Mouse (Mus musculus): Measurements from ENCODE around the gene Klhl30.
A peak's percentile ranks its signal among the peaks of the same experiment; 100 is the strongest.

The Klhl30 gene

GRCm38 (mm10) chr1:91350841-91351240, at the start of gene Klhl30:
Klhl30 (plus strand) TSS chr1:91351016.
- DNase-seq, result no peak

- DNase-seq, result no peak
Observed at GRCm38 (mm10) chr1:91301206-91301920, 49.5 kb upstream of the Klhl30 start.

GRCm38 (mm10) chr1:91302021-91302420, 48.8 kb upstream of the Klhl30 start:
- no peak for DNase-seq

- no peak for DNase-seq
Observed at GRCm38 (mm10) chr1:91304621-91305020, 46.2 kb upstream of the Klhl30 start.

GRCm38 (mm10) chr1:91309366-91310085, 41.3 kb upstream of the Klhl30 start:
- no peak for DNase-seq

GRCm38 (mm10) chr1:91312273-91312672, 38.5 kb upstream of the Klhl30 start:
- no peak for DNase-seq

GRCm38 (mm10) chr1:91313251-91313650, 37.6 kb upstream of the Klhl30 start:
- DNase-seq, result no peak

GRCm38 (mm10) chr1:91317656-91318055, 33.2 kb upstream of the Klhl30 start:
- no peak for DNase-seq

GRCm38 (mm10) chr1:91321760-91322438, 28.9 kb upstream of the Klhl30 start, which contains the start of gene Espnl:
Espnl (plus strand) TSS chr1:91322075.
- DNase-seq, result peak; percentile 32

GRCm38 (mm10) chr1:91324646-91325045, 26.2 kb upstream of the Klhl30 start:
- no peak for DNase-seq

GRCm38 (mm10) chr1:91325488-91326042, 25.3 kb upstream of the Klhl30 start:
- no peak for DNase-seq

- no peak for DNase-seq
Observed at GRCm38 (mm10) chr1:91332102-91332501, 18.7 kb upstream of the Klhl30 start.

GRCm38 (mm10) chr1:91333582-91333981, 17.2 kb upstream of the Klhl30 start:
- no peak for DNase-seq

- DNase-seq, result no peak
Observed at GRCm38 (mm10) chr1:91337355-91337754, 13.5 kb upstream of the Klhl30 start.

GRCm38 (mm10) chr1:91344001-91344400, 6.8 kb upstream of the Klhl30 start:
- DNase-seq, result no peak

GRCm38 (mm10) chr1:91344921-91345685, 5.7 kb upstream of the Klhl30 start:
- DNase-seq, result no peak

GRCm38 (mm10) chr1:91346892-91347291, 3.9 kb upstream of the Klhl30 start:
- peak; percentile 36 for DNase-seq

- DNase-seq, result no peak
Observed at GRCm38 (mm10) chr1:91351249-91351648, 433 bp downstream of the Klhl30 start.

GRCm38 (mm10) chr1:91352277-91352676, 1.5 kb downstream of the Klhl30 start:
- DNase-seq, result no peak

- DNase-seq, result no peak
Observed at GRCm38 (mm10) chr1:91356105-91356504, 5.3 kb downstream of the Klhl30 start.

GRCm38 (mm10) chr1:91362113-91362512, 11.3 kb downstream of the Klhl30 start:
- no peak for DNase-seq

- DNase-seq, result no peak
Observed at GRCm38 (mm10) chr1:91364822-91365644, 14.2 kb downstream of the Klhl30 start.

Measured in cerebellum, adult 11-12 months (tissue).